Comparison of ENCODE assay signal across 31 mouse cellular contexts in genomic region chr19:51868275-51868674, GRCm38 (mm10).
"Had no signal": no experiment of that assay in that cellular context is flagged by ENCODE, and none has a peak within 500 bp of the region (broad histone marks: within the 10 kb centered on the region; RNA-seq: fewer than 3 reads in every experiment).

No protein-coding gene starts in this region.

- H3K36me3 ChIP-seq: heart, embryonic 10.5 days; heart, embryonic 12.5 days; heart, embryonic 13.5 days; heart, embryonic 15.5 days; hindbrain, embryonic 10.5 days; hindbrain, embryonic 12.5 days; hindbrain, embryonic 13.5 days; hindbrain, embryonic 15.5 days; intestine, embryonic 15.5 days; kidney, embryonic 15.5 days had no signal

- H3K4me3 ChIP-seq: heart, embryonic 10.5 days; heart, embryonic 12.5 days; heart, embryonic 13.5 days; heart, embryonic 15.5 days; hindbrain, embryonic 10.5 days; hindbrain, embryonic 12.5 days; hindbrain, embryonic 13.5 days; hindbrain, embryonic 15.5 days; intestine, embryonic 15.5 days; kidney, embryonic 15.5 days; layer of hippocampus, adult 2 months; left cerebral cortex, adult 2 months had no signal

- H3K4me1 ChIP-seq: heart, embryonic 10.5 days; heart, embryonic 12.5 days; heart, embryonic 13.5 days; heart, embryonic 15.5 days; hindbrain, embryonic 12.5 days; hindbrain, embryonic 13.5 days; hindbrain, embryonic 15.5 days; intestine, embryonic 15.5 days; kidney, embryonic 15.5 days had no signal

- DNase-seq: heart, postnatal 10 days; heart, postnatal 14 days; heart, postnatal 36 days; heart, postnatal 4 days; kidney, adult 11 months; kidney, adult 18-20 months; kidney, adult 2 months; kidney, adult 8-10 months; kidney, adult 9 months; kidney, postnatal 10 days; kidney, postnatal 14 days; kidney, postnatal 25 days; kidney, postnatal 36 days; kidney, postnatal 4 days; layer of hippocampus, adult 9-11 months; layer of hippocampus, postnatal 36 days had no signal

- H3K27me3 ChIP-seq: heart, embryonic 12.5 days; heart, embryonic 13.5 days; heart, embryonic 15.5 days; hindbrain, embryonic 12.5 days; hindbrain, embryonic 13.5 days; hindbrain, embryonic 15.5 days; intestine, embryonic 15.5 days; kidney, embryonic 15.5 days had no signal

- H3K9me3 ChIP-seq: heart, embryonic 10.5 days; heart, embryonic 12.5 days; heart, embryonic 13.5 days; heart, embryonic 15.5 days; hindbrain, embryonic 10.5 days; hindbrain, embryonic 12.5 days; hindbrain, embryonic 13.5 days; hindbrain, embryonic 15.5 days; intestine, embryonic 15.5 days; kidney, embryonic 15.5 days had no signal

- H3K9ac ChIP-seq: heart, embryonic 12.5 days; heart, embryonic 13.5 days; heart, embryonic 15.5 days; hindbrain, embryonic 12.5 days; hindbrain, embryonic 13.5 days; hindbrain, embryonic 14.5 days; hindbrain, embryonic 15.5 days; intestine, embryonic 15.5 days; kidney, embryonic 15.5 days had no signal

- H3K27ac ChIP-seq: heart, embryonic 10.5 days; heart, embryonic 13.5 days; heart, embryonic 15.5 days; hindbrain, embryonic 10.5 days; hindbrain, embryonic 12.5 days; hindbrain, embryonic 13.5 days; hindbrain, embryonic 14.5 days; hindbrain, embryonic 15.5 days; hindbrain, postnatal 0 days; intestine, embryonic 15.5 days; kidney, embryonic 15.5 days; kidney, postnatal 0 days; layer of hippocampus, adult 2 months; left cerebral cortex, adult 2 months had no signal
